ENCODE assay signal across 17 mouse cellular contexts in the genomic region with DNA sequence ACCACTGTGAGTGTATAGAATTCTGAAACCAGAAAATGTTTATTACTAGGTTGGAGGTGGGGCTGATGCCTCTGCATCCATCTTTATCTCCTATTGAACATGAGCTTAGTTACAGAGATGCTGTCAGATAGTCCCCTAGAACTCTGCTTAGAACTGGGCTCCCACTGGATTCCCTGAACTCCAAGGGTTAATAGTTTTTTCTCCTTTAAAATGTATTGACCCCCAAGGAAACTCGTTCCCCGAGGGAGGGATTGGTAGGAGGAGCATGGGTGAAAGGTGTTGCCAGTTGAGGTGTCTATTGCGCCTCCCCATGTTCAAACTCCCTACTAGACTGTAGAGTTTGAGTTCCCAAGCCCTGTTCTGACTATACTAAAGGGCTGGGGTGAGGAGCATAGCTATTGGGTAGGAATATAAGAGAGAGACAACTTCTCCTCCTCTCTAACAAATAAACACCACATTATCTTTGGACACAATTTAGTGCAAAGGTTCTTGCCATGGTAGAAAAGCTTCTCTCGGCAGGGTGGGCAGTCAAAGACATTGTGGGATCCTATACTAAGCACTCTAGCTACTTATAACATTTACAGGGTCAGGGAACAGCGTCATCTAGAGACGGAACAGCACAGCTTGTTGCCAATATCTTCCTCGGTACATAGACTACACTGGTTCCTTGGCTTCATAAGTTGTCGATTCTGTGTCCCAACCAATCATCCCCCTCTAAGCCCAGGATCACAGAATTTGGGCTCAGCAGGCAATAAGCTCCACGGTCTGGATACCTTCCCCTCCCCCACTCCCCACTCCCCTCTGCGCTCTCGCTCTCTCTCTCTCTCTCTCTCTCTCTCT. TPM values are rescaled to one million over a fixed set of nuclear protein-coding genes. Genes with fewer than 3 reads are reported as not detected.
DNase-seq lines count a peak whose midpoint lies in the region; ATAC-seq and TF ChIP-seq lines count a peak whose summit lies in the region.
"Had no signal": no experiment of that assay in that cellular context is flagged by ENCODE, and none has a peak within 500 bp of the region (broad histone marks: within the 10 kb centered on the region; RNA-seq: fewer than 3 reads in every experiment).

No protein-coding gene starts in this region.

- peak; percentile 29; the same call in 1 of the 2 replicates for TF ChIP-seq CTCF in hindbrain, postnatal 0 days (IDR thresholded peaks at IDR 0.05; ENCODE audit: low read depth)

- no peak overlapping the region for H3K4me3 ChIP-seq in hindbrain, postnatal 0 days (ENCODE audit: low read length)
- no peak overlapping the region for H3K4me3 ChIP-seq in hindbrain, embryonic 14.5 days (replicated peaks; ENCODE audit: low read length)
- no peak overlapping the region for H3K4me3 ChIP-seq in embryonic facial prominence, embryonic 15.5 days (replicated peaks)
- H3K4me3 ChIP-seq: hindbrain, embryonic 15.5 days; limb, embryonic 13.5 days; neural tube, embryonic 13.5 days had no signal

- ATAC-seq in hindbrain, postnatal 0 days = no peak
- no peak for ATAC-seq in hindbrain, embryonic 14.5 days (ENCODE audit: low FRiP score)
- ATAC-seq in embryonic facial prominence, embryonic 15.5 days (ENCODE audit: insufficient number of reproducible peaks, low FRiP score, low TSS enrichment, low read depth) = 0 out of 2 replicates have a peak, but pooled peaks have one; percentile 46

- no peak overlapping the region for H3K4me2 ChIP-seq in hindbrain, postnatal 0 days (ENCODE audit: low read depth, low read length)
- no peak overlapping the region for H3K4me2 ChIP-seq in hindbrain, embryonic 14.5 days (replicated peaks)
- H3K4me2 ChIP-seq in embryonic facial prominence, embryonic 15.5 days (replicated peaks) = no peak overlapping the region
- H3K4me2 ChIP-seq: hindbrain, embryonic 15.5 days; limb, embryonic 13.5 days; neural tube, embryonic 13.5 days had no signal

- no peak for DNase-seq in hindbrain, postnatal 0 days (ENCODE audit: low spot score)
- no peak for DNase-seq in hindbrain, embryonic 14.5 days (ENCODE audit: low spot score)
- DNase-seq in mesoderm, embryonic 11.5 days (ENCODE audit: low read depth, low spot score) = peak; percentile 12
- DNase-seq in retina, embryonic 14.5 days (ENCODE audit: low spot score) = peak; percentile 37
- no peak for DNase-seq in frontal cortex, postnatal 36 days (ENCODE audit: low spot score in 2 of 2)
- no peak for DNase-seq in kidney, adult 18-20 months
- DNase-seq in gastrocnemius, postnatal 25 days = no peak
- DNase-seq: cerebellum, adult 11-12 months; lung, adult 2 months; thymus, postnatal 14 days had no signal

- H3K27me3 ChIP-seq in hindbrain, postnatal 0 days (ENCODE audit: insufficient read depth, low read length) = peaks cover 85% of the 10 kb centered on the region
- peaks cover 99% of the 10 kb centered on the region for H3K27me3 ChIP-seq in hindbrain, embryonic 14.5 days (ENCODE audit: control insufficient read depth, insufficient read depth, low read length)
- peaks cover 90% of the 10 kb centered on the region for H3K27me3 ChIP-seq in embryonic facial prominence, embryonic 15.5 days

- no peak overlapping the region for H3K9ac ChIP-seq in hindbrain, postnatal 0 days (replicated peaks; ENCODE audit: low read length)
- no peak overlapping the region for H3K9ac ChIP-seq in hindbrain, embryonic 14.5 days
- H3K9ac ChIP-seq in embryonic facial prominence, embryonic 15.5 days = no peak overlapping the region
- H3K9ac ChIP-seq: hindbrain, embryonic 15.5 days; limb, embryonic 13.5 days; neural tube, embryonic 13.5 days had no signal

- H3K36me3 ChIP-seq in hindbrain, postnatal 0 days (ENCODE audit: insufficient read depth, low read length) = no peaks in the 10 kb centered on the region
- H3K36me3 ChIP-seq in hindbrain, embryonic 14.5 days (replicated peaks; ENCODE audit: control insufficient read depth, insufficient read depth) = no peaks in the 10 kb centered on the region
- H3K36me3 ChIP-seq in embryonic facial prominence, embryonic 15.5 days = no peaks in the 10 kb centered on the region
- H3K36me3 ChIP-seq: G1E; hindbrain, embryonic 15.5 days; limb, embryonic 13.5 days; neural tube, embryonic 13.5 days had no signal

- H3K27ac ChIP-seq in hindbrain, postnatal 0 days = no peak overlapping the region
- no peak overlapping the region for H3K27ac ChIP-seq in hindbrain, embryonic 14.5 days
- no peak overlapping the region for H3K27ac ChIP-seq in embryonic facial prominence, embryonic 15.5 days (replicated peaks)
- H3K27ac ChIP-seq: hindbrain, embryonic 15.5 days; limb, embryonic 13.5 days; neural tube, embryonic 13.5 days had no signal

- under 1% methylated on average over 11 of the region's 11 CpGs for WGBS in hindbrain, postnatal 0 days
- under 1% methylated on average over 11 of the region's 11 CpGs for WGBS in hindbrain, embryonic 14.5 days
- WGBS in embryonic facial prominence, embryonic 15.5 days = 4% methylated on average over 11 of the region's 11 CpGs

- H3K9me3 ChIP-seq in hindbrain, postnatal 0 days (ENCODE audit: low read length) = no peaks in the 10 kb centered on the region
- H3K9me3 ChIP-seq in hindbrain, embryonic 14.5 days (ENCODE audit: control insufficient read depth, low read length) = no peaks in the 10 kb centered on the region
- no peaks in the 10 kb centered on the region for H3K9me3 ChIP-seq in embryonic facial prominence, embryonic 15.5 days (replicated peaks)
- H3K9me3 ChIP-seq: G1E; hindbrain, embryonic 15.5 days; limb, embryonic 13.5 days; neural tube, embryonic 13.5 days had no signal

- H3K4me1 ChIP-seq in hindbrain, postnatal 0 days (ENCODE audit: insufficient read depth, low read length) = no peaks in the 10 kb centered on the region
- no peaks in the 10 kb centered on the region for H3K4me1 ChIP-seq in hindbrain, embryonic 14.5 days (replicated peaks; ENCODE audit: control insufficient read depth, insufficient read depth, low read length)
- peaks cover 14% of the 10 kb centered on the region for H3K4me1 ChIP-seq in embryonic facial prominence, embryonic 15.5 days
- H3K4me1 ChIP-seq: hindbrain, embryonic 15.5 days; neural tube, embryonic 13.5 days had no signal

RNA-seq across cellular contexts. Expression of a gene that starts 7.0 kb away (rescaled TPM):
- total RNA-seq in hindbrain, postnatal 0 days (2014; rRNA removed) = not detected in 2 replicates
- polyA plus RNA-seq in hindbrain, postnatal 0 days (2015; fragmentation: Nextera tagmentation; extraction: Ambion mirVana) = not detected in 2 replicates
- not detected in 2 replicates for polyA plus RNA-seq in hindbrain, embryonic 14.5 days (2014; fragmentation: Nextera tagmentation; extraction: Ambion mirVana)
- polyA plus RNA-seq in embryonic facial prominence, embryonic 15.5 days (2015; fragmentation: Nextera tagmentation; extraction: Ambion mirVana) = 2.7 and 3.2 TPM in 2 replicates
- not detected for total RNA-seq in gastrocnemius, postnatal 25 days (2021)
- total RNA-seq: megakaryocyte progenitor cell, adult 5-6 weeks had no signal
- polyA plus RNA-seq: G1E; kidney, embryonic 16.5 days; lung, adult 2 months; neural tube, embryonic 13.5 days had no signal

RNA-seq across cellular contexts. Expression of a gene that starts 11.7 kb away (rescaled TPM):
- total RNA-seq in hindbrain, postnatal 0 days (2014; rRNA removed) = not detected in 2 replicates
- 0.16 TPM in 1 of 2 replicates, not detected in the other for polyA plus RNA-seq in hindbrain, postnatal 0 days (2015; fragmentation: Nextera tagmentation; extraction: Ambion mirVana)
- polyA plus RNA-seq in hindbrain, embryonic 14.5 days (2014; fragmentation: Nextera tagmentation; extraction: Ambion mirVana) = not detected in 2 replicates
- polyA plus RNA-seq in embryonic facial prominence, embryonic 15.5 days (2015; fragmentation: Nextera tagmentation; extraction: Ambion mirVana) = 46.9 and 56.0 TPM in 2 replicates
- total RNA-seq in gastrocnemius, postnatal 25 days (2021) = not detected
- total RNA-seq: G1E; megakaryocyte progenitor cell, adult 5-6 weeks had no signal
- polyA plus RNA-seq: G1E; lung, adult 2 months had no signal

Comparison
In these comparisons a context has a peak if more than half of its experiments do, and no peak if none do; other contexts are left out.
1. DNase-seq: peak in mesoderm, embryonic 11.5 days (single experiment) and retina, embryonic 14.5 days (single experiment); none in hindbrain, postnatal 0 days (single experiment), hindbrain, embryonic 14.5 days (single experiment), frontal cortex, postnatal 36 days (0 of 2), kidney, adult 18-20 months (single experiment) and gastrocnemius, postnatal 25 days (single experiment).
2. RNA of a gene that starts 11.7 kb away (polyA plus RNA-seq): 46.9 to 56.0 TPM in embryonic facial prominence, embryonic 15.5 days; 0.16 TPM in hindbrain, postnatal 0 days and not detected in hindbrain, embryonic 14.5 days; every median in the first group is over 10 times any median in the second.